Mouse (Mus musculus): Measurements from ENCODE around the gene 1700028K03Rik. TPM values are rescaled to one million over a fixed set of nuclear protein-coding genes. Genes with fewer than 3 reads are reported as not detected.

Gene 1700028K03Rik
- total RNA-seq, 1 experiment: 0.40 TPM

DNA sequence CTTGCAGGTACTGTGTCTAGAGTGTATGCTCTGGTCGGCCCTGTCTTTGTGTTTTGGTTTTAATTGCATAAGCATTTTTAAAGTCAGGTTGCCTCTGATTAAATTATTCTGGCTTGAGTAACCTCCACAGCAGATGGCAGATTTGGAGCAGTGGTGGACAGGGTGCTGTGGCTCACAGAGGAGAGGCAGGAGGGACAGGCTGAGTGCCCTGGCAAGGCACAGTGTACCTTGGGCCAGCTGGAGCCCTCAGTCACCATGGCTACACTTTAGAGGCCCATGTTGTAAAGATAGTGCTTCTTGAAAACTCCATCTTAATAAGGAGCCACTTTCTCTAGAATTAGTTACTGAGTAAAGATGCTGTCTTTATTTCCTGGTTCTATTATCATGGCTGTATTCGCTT is 38.5 kb upstream of the 1700028K03Rik start:
- Histone ChIP-seq H3K4me3 (ENCODE audit: insufficient read depth in 1 of 2, low read depth in 1 of 2, low read length in 2 of 2, poor library complexity in 1 of 2, severe bottlenecking in 1 of 2) (no peak overlapping the region), H3K4me1 (ENCODE audit: control insufficient read depth in 2 of 2, insufficient read depth in 2 of 2, low read length in 2 of 2, poor library complexity in 1 of 2) (no peaks in the 10 kb centered on the region), H3K36me3 (ENCODE audit: control insufficient read depth, insufficient read depth, low read length, poor library complexity, severe bottlenecking) (no peaks in the 10 kb centered on the region; the same call in 1 of the 2 replicates), H3K9me3 (ENCODE audit: control insufficient read depth, insufficient read depth, low read depth, low read length) (no peaks in the 10 kb centered on the region), H3K27ac (ENCODE audit: insufficient read depth, low read depth, low read length, poor library complexity, severe bottlenecking) (no peak overlapping the region), H3K9ac (ENCODE audit: insufficient read depth, low read depth, low read length, poor library complexity, severe bottlenecking) (no peak overlapping the region)
- DNase-seq (ENCODE audit: low read depth, low spot score): no peak
- in situ Hi-C loops (cut with MboI; ENCODE audit: low sequenced_read_pairs in 2 of 2, unreplicated experiment in 2 of 2): no loop called here
- TF ChIP-seq ZNF384 (IDR thresholded peaks at IDR 0.05; ENCODE audit: low read depth, low read length): no peak
- no peak for TF ChIP-seq ZC3H11A (IDR thresholded peaks at IDR 0.05; ENCODE audit: borderline replicate concordance, low read depth, low read length)
- no peak for TF ChIP-seq MAFK (IDR thresholded peaks at IDR 0.05; ENCODE audit: insufficient read depth, low read depth, low read length)
- no peak for TF ChIP-seq HCFC1 (IDR thresholded peaks at IDR 0.05; ENCODE audit: borderline replicate concordance, insufficient read depth, low read length)
- TF ChIP-seq CHD2 (IDR thresholded peaks at IDR 0.05; ENCODE audit: low read depth, low read length): no peak

DNA sequence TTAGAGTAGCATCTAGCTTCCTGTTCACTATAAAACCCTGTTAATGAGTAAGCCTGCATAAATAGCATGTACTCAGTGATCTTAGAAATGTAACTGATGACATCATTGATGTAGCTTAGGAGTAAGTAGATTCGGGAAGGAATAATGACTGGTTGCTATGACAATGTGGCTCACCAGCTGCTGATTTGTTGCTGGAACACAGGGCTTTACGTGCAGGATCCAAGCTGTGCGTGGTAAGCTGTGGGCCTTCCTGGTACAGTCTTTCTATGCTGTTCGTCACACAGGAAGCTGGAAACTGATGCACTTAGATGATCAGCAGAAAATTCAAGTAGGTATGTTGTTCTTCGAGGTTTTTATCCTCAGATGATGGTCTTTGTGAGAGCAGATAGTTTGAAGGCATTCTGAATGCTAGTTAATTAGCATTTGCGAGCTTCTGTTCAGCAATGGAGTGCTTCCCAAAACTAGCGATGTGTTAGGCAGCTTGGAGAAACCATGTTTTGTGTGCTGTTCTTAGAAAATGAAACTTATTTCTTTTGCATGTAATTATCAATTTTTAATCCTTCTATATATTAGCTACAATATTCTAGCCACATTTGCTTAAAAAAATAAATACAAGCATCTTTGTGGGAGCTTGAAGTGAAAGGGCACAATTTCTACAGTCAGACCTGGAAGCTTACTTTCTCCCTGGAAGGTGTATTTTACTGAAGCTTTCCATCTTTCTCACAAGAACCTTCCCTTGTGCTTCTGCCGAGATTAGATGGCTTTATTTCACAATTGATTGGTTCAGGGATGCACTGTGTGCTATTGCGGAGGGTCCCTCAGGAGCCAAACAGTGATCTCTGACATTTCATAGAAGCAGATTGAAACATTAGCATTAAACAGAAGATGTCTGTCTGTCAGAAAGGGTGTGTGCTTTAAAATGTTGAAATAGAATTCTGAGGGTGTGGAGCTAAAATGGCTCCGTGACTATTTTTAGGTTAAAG is 36.7 kb upstream of the 1700028K03Rik start:
- no peak for TF ChIP-seq MAFK (IDR thresholded peaks at IDR 0.05; ENCODE audit: insufficient read depth, low read depth, low read length)
- no peak for TF ChIP-seq CHD2 (IDR thresholded peaks at IDR 0.05; ENCODE audit: low read depth, low read length)
- TF ChIP-seq HCFC1 (IDR thresholded peaks at IDR 0.05; ENCODE audit: borderline replicate concordance, insufficient read depth, low read length): no peak
- TF ChIP-seq ZC3H11A (IDR thresholded peaks at IDR 0.05; ENCODE audit: borderline replicate concordance, low read depth, low read length): no peak
- no peak for TF ChIP-seq ZNF384 (IDR thresholded peaks at IDR 0.05; ENCODE audit: low read depth, low read length)
- Histone ChIP-seq H3K4me1 (ENCODE audit: control insufficient read depth in 2 of 2, insufficient read depth in 2 of 2, low read length in 2 of 2, poor library complexity in 1 of 2) (no peaks in the 10 kb centered on the region), H3K9ac (ENCODE audit: insufficient read depth, low read depth, low read length, poor library complexity, severe bottlenecking) (no peak overlapping the region), H3K36me3 (ENCODE audit: control insufficient read depth, insufficient read depth, low read length, poor library complexity, severe bottlenecking) (no peaks in the 10 kb centered on the region), H3K27ac (ENCODE audit: insufficient read depth, low read depth, low read length, poor library complexity, severe bottlenecking) (no peak overlapping the region), H3K4me3 (ENCODE audit: insufficient read depth in 1 of 2, low read depth in 1 of 2, low read length in 2 of 2, poor library complexity in 1 of 2, severe bottlenecking in 1 of 2) (no peak overlapping the region), H3K9me3 (ENCODE audit: control insufficient read depth, insufficient read depth, low read depth, low read length) (no peaks in the 10 kb centered on the region)
- in situ Hi-C loops (cut with MboI; ENCODE audit: low sequenced_read_pairs in 2 of 2, unreplicated experiment in 2 of 2): no loop called here
- no peak for DNase-seq (ENCODE audit: low read depth, low spot score)

DNA sequence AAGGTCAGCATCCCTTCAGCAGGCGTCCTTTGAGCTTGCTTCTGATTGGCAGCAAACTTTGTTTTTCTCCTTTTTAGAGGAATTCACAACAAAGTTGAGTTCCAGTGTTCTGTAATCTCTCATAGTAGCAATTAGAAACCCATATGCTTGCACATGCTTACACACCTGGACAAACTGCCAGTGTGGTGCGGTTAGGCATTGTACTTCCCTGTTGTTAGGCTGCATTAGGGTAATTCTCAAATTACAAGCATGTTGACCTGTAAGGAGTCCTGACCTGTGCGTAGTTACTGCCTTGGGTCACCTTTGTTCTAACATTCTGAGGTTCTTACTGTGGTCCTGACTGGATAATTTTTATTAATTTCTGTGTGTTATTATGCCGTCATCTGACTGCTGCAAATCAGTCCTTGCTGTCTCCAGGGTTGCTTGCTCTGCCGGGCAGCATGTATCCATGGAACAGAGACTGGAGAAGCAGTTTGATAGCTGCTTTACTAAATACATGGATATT is 35.7 kb upstream of the 1700028K03Rik start:
- TF ChIP-seq MAFK (IDR thresholded peaks at IDR 0.05; ENCODE audit: insufficient read depth, low read depth, low read length): no peak
- no peak for TF ChIP-seq ZC3H11A (IDR thresholded peaks at IDR 0.05; ENCODE audit: borderline replicate concordance, low read depth, low read length)
- no peak for TF ChIP-seq ZNF384 (IDR thresholded peaks at IDR 0.05; ENCODE audit: low read depth, low read length)
- TF ChIP-seq CHD2 (IDR thresholded peaks at IDR 0.05; ENCODE audit: low read depth, low read length): no peak
- no peak for TF ChIP-seq HCFC1 (IDR thresholded peaks at IDR 0.05; ENCODE audit: borderline replicate concordance, insufficient read depth, low read length)

DNA sequence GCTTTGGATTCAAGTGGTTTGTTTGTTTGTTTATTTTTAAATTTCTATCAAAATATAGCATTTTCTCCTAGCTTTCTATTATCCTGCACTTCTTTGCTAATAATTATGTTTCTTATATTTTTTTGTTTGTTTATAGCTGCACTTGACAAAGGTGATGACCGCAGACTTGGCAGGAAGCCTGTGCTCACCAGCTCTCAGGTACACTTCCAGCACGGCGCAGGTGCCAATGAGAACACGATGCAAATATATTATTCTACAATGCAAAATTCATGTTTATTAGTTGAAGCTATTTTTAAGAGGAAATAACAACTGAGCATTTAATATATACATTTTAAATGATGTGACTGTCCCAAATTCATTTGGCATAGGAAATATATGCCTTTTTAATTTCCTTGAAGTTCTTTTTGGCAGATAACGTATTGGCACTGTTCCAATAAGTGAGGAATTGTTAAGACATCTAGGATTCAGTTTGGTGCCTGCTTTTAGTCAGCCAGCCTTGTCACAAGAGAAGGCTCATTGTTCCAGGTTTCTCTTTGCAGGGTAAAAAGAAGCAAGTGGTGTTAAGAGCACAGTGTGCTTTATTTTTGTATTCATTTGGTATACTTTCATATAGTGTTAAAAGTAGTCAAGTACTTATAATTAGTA is 34.5 kb upstream of the 1700028K03Rik start:
- H3K9ac ChIP-seq (ENCODE audit: insufficient read depth, low read depth, low read length, poor library complexity, severe bottlenecking): no peak overlapping the region
- in situ Hi-C loops (cut with MboI; ENCODE audit: low sequenced_read_pairs in 2 of 2, unreplicated experiment in 2 of 2): no loop called here
- TF ChIP-seq ZC3H11A (IDR thresholded peaks at IDR 0.05; ENCODE audit: borderline replicate concordance, low read depth, low read length) (no peak), CHD2 (IDR thresholded peaks at IDR 0.05; ENCODE audit: low read depth, low read length) (no peak), HCFC1 (IDR thresholded peaks at IDR 0.05; ENCODE audit: borderline replicate concordance, insufficient read depth, low read length) (no peak), MAFK (IDR thresholded peaks at IDR 0.05; ENCODE audit: insufficient read depth, low read depth, low read length) (no peak), ZNF384 (IDR thresholded peaks at IDR 0.05; ENCODE audit: low read depth, low read length) (no peak)
- no peaks in the 10 kb centered on the region for H3K4me1 ChIP-seq (ENCODE audit: control insufficient read depth in 2 of 2, insufficient read depth in 2 of 2, low read length in 2 of 2, poor library complexity in 1 of 2)
- no peak for DNase-seq (ENCODE audit: low read depth, low spot score)
- H3K36me3 ChIP-seq (ENCODE audit: control insufficient read depth, insufficient read depth, low read length, poor library complexity, severe bottlenecking): no peaks in the 10 kb centered on the region; the same call in 1 of the 2 replicates
- H3K27ac ChIP-seq (ENCODE audit: insufficient read depth, low read depth, low read length, poor library complexity, severe bottlenecking): no peak overlapping the region
- no peaks in the 10 kb centered on the region for H3K9me3 ChIP-seq (ENCODE audit: control insufficient read depth, insufficient read depth, low read depth, low read length)
- no peak overlapping the region for H3K4me3 ChIP-seq (ENCODE audit: insufficient read depth in 1 of 2, low read depth in 1 of 2, low read length in 2 of 2, poor library complexity in 1 of 2, severe bottlenecking in 1 of 2)

More for the DNA sequence above, 35.7 kb upstream of the 1700028K03Rik start:
- Histone ChIP-seq H3K9ac (ENCODE audit: insufficient read depth, low read depth, low read length, poor library complexity, severe bottlenecking) (no peak overlapping the region), H3K4me1 (ENCODE audit: control insufficient read depth in 2 of 2, insufficient read depth in 2 of 2, low read length in 2 of 2, poor library complexity in 1 of 2) (no peaks in the 10 kb centered on the region), H3K9me3 (ENCODE audit: control insufficient read depth, insufficient read depth, low read depth, low read length) (no peaks in the 10 kb centered on the region), H3K36me3 (ENCODE audit: control insufficient read depth, insufficient read depth, low read length, poor library complexity, severe bottlenecking) (no peaks in the 10 kb centered on the region; the same call in 1 of the 2 replicates), H3K4me3 (ENCODE audit: insufficient read depth in 1 of 2, low read depth in 1 of 2, low read length in 2 of 2, poor library complexity in 1 of 2, severe bottlenecking in 1 of 2) (no peak overlapping the region), H3K27ac (ENCODE audit: insufficient read depth, low read depth, low read length, poor library complexity, severe bottlenecking) (no peak overlapping the region)
- DNase-seq (ENCODE audit: low read depth, low spot score): no peak
- in situ Hi-C loops (cut with MboI; ENCODE audit: low sequenced_read_pairs in 2 of 2, unreplicated experiment in 2 of 2): no loop called here

All from ES-E14 (cell line).